Mouse (Mus musculus) hindbrain, embryonic 11.5 days (tissue): ENCODE measurements around the gene Cops4. TPM values are rescaled to one million over a fixed set of nuclear protein-coding genes. Genes with fewer than 3 reads are reported as not detected.

Experiments used
- ATAC-seq: fragments of 200-750 bp; cut with Nextera tagmentation; 2 replicates; pipeline ENCODE4 v1.8.0; 2017; ENCODE audit warnings: mild to moderate bottlenecking, moderate TSS enrichment, moderate library complexity; ENCODE audit not compliant: low FRiP score
- DNase-seq: peaks from one replicate; pipeline ENCODE4 v3.0.0-alpha.2; 2015; ENCODE audit warnings: low spot score
- H3K27ac ChIP-seq: fragments of 300-500 bp; sonication (generic); 2 replicates; pipeline ENCODE4 v1.5.1; 2014; ENCODE audit warnings: mild to moderate bottlenecking, low read depth, low read length
- H3K27me3 ChIP-seq: fragments of 300-500 bp; sonication (generic); 2 replicates; pipeline ENCODE4 v1.6.1; 2014; ENCODE audit warnings: mild to moderate bottlenecking, low read length, moderate library complexity, mixed read lengths; ENCODE audit not compliant: control insufficient read depth, insufficient read depth
- H3K36me3 ChIP-seq: fragments of 300-500 bp; sonication (generic); 2 replicates; pipeline ENCODE4 v1.6.1; 2014; ENCODE audit warnings: mild to moderate bottlenecking, low read length, moderate library complexity, mixed read lengths; ENCODE audit not compliant: control insufficient read depth, insufficient read depth
- H3K4me1 ChIP-seq: fragments of 300-500 bp; sonication (generic); replicated peaks from 2 replicates; pipeline ENCODE4 v1.6.1; 2014; ENCODE audit warnings: low read length, mixed read lengths; ENCODE audit not compliant: control insufficient read depth, insufficient read depth
- H3K4me2 ChIP-seq: fragments of 300-500 bp; sonication (generic); replicated peaks from 2 replicates; pipeline ENCODE4 v1.6.1; 2014; ENCODE audit warnings: mild to moderate bottlenecking, low read depth, low read length
- H3K4me3 ChIP-seq: fragments of 300-500 bp; sonication (generic); 2 replicates; pipeline ENCODE4 v1.5.1; 2014; ENCODE audit warnings: low read depth, low read length
- H3K9ac ChIP-seq: fragments of 300-500 bp; sonication (generic); 2 replicates; pipeline ENCODE4 v1.6.1; 2014; ENCODE audit warnings: low read depth, low read length
- H3K9me3 ChIP-seq: fragments of 300-500 bp; sonication (generic); 2 replicates; pipeline ENCODE4 v1.6.1; 2016; ENCODE audit warnings: low read length; ENCODE audit not compliant: control insufficient read depth
- WGBS: fragments of 180-500 bp; shearing (Covaris S2); extraction: QIAGEN DNeasy Blood & Tissue Kit; methylation state at CpG from one replicate; pipeline ENCODE4 v1.1.7; 2014; 5-methylcytosine and 5-hydroxymethylcytosine counted together
- polyA plus RNA-seq: library from polyadenylated mRNA; unstranded; fragments of >200 nt; fragmentation: Nextera tagmentation; extraction: Ambion mirVana; gene quantifications from 2 replicates; pipeline ENCODE4 v1.2.1, GENCODE M21; 2014

The Cops4 gene
- polyA plus RNA-seq, 1 experiment from 2014 or later: 229 TPM

DNA sequence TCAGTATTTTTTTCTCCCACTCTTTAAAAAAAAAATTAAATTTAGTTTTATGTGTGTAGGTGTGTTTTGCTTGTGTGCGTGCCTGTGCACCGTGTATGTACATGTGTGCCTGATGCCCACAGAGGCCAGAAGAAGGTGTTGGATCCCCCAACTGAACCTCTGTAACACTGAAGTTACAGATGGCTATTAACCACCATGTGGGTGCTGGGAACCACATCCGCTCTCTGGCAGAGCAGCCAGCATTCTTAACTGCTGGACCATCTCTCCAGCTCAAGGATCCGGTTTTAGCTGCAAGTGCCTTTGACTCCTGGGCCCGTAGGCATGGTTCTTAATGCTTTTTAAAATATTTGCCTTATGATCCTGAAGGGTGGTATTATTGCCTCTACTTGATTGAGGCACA, 55.1 kb downstream of the Cops4 start:
- no peak overlapping the region for H3K9ac ChIP-seq
- no peak overlapping the region for H3K4me2 ChIP-seq
- no peaks in the 10 kb centered on the region for H3K4me1 ChIP-seq
- WGBS: 90% methylated on average over 5 of the region's 5 CpGs
- H3K27ac ChIP-seq: no peak overlapping the region
- no peaks in the 10 kb centered on the region for H3K27me3 ChIP-seq
- no peak for ATAC-seq
- H3K36me3 ChIP-seq: no peaks in the 10 kb centered on the region
- no peak overlapping the region for H3K4me3 ChIP-seq
- H3K9me3 ChIP-seq: no peaks in the 10 kb centered on the region
- DNase-seq: no peak

DNA sequence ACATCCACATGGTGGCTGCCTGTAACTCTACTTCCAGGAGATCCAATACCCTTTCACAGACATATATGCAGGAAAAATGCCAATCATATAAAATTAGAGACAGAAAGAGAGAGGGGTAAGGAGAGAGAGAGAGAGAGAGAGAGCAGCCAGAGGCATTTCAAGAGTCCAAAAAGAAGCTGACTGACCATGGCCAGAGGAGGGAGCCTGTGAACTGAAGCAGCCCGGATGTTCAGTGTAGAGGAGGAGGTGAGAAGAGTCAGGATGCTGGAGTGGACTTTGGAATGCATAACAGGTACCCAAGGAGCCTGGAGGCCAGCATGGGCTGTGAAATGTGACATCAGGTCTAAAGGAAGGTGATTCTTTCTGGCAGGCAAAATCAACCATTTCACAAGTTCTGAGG, 56.7 kb downstream of the Cops4 start:
- Histone ChIP-seq H3K9ac (no peak overlapping the region), H3K9me3 (no peaks in the 10 kb centered on the region), H3K27ac (no peak overlapping the region), H3K4me2 (no peak overlapping the region), H3K4me1 (no peaks in the 10 kb centered on the region), H3K36me3 (no peaks in the 10 kb centered on the region), H3K4me3 (no peak overlapping the region), H3K27me3 (no peaks in the 10 kb centered on the region)
- WGBS: 68% methylated on average over 1 of the region's 1 CpGs
- DNase-seq: no peak
- no peak for ATAC-seq

DNA sequence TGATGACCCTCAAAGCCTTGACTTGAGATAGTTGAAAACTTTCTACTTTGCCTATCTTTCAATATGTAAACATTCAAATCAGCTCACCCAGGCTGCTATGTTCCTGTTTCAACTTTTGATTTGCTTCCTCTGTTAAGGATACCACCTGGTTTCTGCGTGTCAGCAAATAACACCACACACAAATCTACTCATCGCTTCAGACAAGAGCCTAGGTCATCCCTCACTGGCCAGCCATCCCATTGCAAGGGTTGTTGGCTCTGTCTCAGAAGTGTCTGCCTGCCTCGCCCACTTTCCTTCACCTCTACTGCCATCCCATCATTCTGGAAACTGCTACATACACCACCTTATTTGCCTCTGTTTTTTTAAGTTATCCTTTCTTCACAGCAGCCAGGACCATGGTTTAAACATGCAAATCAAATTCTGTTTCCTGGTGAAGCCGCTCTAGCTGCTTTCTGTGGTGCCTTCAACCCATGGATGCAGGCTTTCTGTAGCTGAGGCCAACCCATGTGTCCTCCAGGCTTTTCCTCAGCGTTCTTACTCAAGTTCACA, 60.8 kb downstream of the Cops4 start:
- no peak overlapping the region for H3K9ac ChIP-seq

DNA sequence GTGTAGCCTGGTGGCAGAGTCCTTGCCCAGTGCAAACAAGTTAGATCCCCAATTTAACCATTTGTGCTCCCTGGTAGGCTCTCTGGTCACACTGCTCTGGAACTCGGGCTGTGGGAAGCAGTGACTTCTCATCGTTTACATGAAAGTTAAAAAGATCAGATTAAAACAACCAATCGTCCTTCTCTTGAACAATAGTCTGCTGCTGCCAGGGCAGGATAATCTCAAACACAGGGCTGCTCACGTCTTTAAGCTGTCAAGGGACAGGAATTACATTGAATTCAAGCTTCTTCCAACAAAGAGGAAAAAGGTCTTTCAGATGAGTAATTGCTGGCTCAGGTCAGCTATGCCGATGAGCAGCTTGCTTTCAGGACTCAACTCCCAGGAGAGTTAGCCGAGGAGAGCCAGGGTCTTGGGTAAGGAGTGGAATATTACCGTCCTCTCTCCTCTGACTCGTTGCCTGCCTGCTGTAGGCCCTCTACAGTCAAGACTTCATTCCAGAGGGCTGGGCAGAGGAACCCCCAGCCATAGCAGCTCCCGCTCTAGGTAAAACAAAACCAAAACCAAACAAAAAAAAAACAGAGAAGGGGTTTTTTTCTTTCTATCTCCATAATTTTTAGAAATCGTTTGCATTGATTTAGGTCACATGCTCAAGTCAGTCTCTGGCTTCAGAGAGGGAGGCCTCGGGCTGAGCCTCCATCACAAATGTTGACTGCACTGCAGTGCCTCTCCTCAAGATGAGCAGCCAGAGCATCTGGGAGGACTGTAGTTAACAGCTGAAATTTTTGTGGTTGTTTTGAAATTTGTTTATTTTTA, 63.7 kb downstream of the Cops4 start:
- H3K36me3 ChIP-seq: no peaks in the 10 kb centered on the region
- no peak overlapping the region for H3K4me2 ChIP-seq
- WGBS: 70% methylated on average over 11 of the region's 11 CpGs
- no peak for DNase-seq
- H3K4me1 ChIP-seq: no peaks in the 10 kb centered on the region
- H3K27ac ChIP-seq: no peak overlapping the region
- H3K9me3 ChIP-seq: no peaks in the 10 kb centered on the region
- H3K9ac ChIP-seq: no peak overlapping the region
- no peaks in the 10 kb centered on the region for H3K27me3 ChIP-seq
- ATAC-seq: no peak
- H3K4me3 ChIP-seq: no peak overlapping the region

More for the DNA sequence above, 60.8 kb downstream of the Cops4 start:
- Histone ChIP-seq H3K4me1 (no peaks in the 10 kb centered on the region), H3K27ac (no peak overlapping the region), H3K36me3 (no peaks in the 10 kb centered on the region), H3K27me3 (no peaks in the 10 kb centered on the region), H3K4me3 (no peak overlapping the region), H3K9me3 (no peaks in the 10 kb centered on the region), H3K4me2 (no peak overlapping the region)
- ATAC-seq: no peak
- DNase-seq: no peak
- 85% methylated on average over 5 of the region's 5 CpGs for whole genome bisulfite sequencing

DNA sequence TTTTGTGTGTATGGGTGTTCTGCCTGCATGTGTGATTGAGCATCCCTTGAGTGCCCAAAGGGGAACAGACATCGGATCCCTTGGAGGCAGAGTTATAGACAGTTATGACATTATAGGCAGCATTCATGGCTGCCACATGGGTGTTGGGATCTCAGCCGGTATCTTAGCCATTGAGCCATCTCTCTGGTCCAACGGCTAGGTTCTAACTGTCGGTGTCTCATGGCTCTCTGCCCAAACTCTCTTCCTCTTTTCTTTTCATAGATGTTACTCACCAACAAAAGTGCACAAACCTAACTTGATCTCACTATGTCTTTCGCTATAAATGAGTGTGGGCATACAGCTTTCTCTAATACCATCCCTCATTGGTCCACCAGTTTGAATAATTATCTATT, 64.3 kb downstream of the Cops4 start:
- no peaks in the 10 kb centered on the region for H3K4me1 ChIP-seq
- no peaks in the 10 kb centered on the region for H3K36me3 ChIP-seq
- H3K4me3 ChIP-seq: no peak overlapping the region
- no peak overlapping the region for H3K27ac ChIP-seq
- WGBS: 90% methylated on average over 5 of the region's 5 CpGs
- H3K4me2 ChIP-seq: no peak overlapping the region
- H3K9ac ChIP-seq: no peak overlapping the region
- H3K27me3 ChIP-seq: no peaks in the 10 kb centered on the region
- H3K9me3 ChIP-seq: no peaks in the 10 kb centered on the region
- DNase-seq (no peak), ATAC-seq (no peak)

DNA sequence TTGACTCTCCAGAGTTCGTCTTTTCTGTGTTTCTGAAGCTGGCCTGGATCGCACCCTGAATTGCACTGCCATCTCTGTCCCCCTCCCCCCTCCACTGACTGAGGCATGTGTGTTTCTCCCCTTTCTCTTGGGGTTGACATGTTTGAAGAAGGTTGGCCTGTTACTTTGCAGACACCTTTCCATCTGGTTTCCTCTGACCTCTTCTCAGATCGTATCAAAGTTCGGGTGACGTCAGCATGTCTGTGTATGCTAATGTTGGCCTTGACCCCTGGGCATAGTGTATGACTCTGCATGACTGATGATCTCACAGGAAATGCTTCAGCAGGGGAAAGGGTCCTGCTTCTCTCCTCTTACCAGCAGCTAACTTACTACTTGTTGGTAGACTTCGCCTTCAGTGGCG, 65.0 kb downstream of the Cops4 start:
- no peaks in the 10 kb centered on the region for H3K9me3 ChIP-seq
- no peak overlapping the region for H3K4me3 ChIP-seq
- no peak for ATAC-seq
- H3K27me3 ChIP-seq: no peaks in the 10 kb centered on the region
- no peak overlapping the region for H3K9ac ChIP-seq
- H3K4me1 ChIP-seq: no peaks in the 10 kb centered on the region
- 84% methylated on average over 7 of the region's 7 CpGs for WGBS
- no peak overlapping the region for H3K27ac ChIP-seq
- H3K4me2 ChIP-seq: no peak overlapping the region
- H3K36me3 ChIP-seq: no peaks in the 10 kb centered on the region
- DNase-seq: no peak

DNA sequence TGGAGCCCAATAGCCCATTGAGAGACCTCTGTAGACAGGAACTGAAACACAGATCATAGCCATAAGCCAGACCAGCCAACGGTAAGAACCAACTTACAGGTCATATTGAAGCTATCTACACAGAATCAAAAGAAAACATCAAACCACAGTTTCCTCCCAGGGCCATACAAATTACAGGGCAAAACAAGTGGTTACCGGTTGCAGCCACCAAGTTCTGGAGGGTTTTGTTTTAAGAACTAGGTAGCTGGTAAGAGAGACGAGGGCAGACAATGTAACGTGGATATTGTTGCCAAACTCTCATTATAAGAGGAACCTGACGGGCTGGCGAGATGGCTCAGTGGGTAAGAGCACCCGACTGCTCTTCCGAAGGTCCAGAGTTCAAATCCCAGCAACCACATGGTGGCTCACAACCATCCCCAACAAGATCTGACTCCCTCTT, 67.1 kb downstream of the Cops4 start:
- H3K9me3 ChIP-seq: no peaks in the 10 kb centered on the region
- DNase-seq (no peak), ATAC-seq (no peak)
- no peak overlapping the region for H3K9ac ChIP-seq
- no peak overlapping the region for H3K4me3 ChIP-seq
- no peak overlapping the region for H3K4me2 ChIP-seq
- no peaks in the 10 kb centered on the region for H3K36me3 ChIP-seq
- WGBS: 92% methylated on average over 8 of the region's 8 CpGs
- H3K27me3 ChIP-seq: no peaks in the 10 kb centered on the region
- H3K4me1 ChIP-seq: no peaks in the 10 kb centered on the region
- no peak overlapping the region for H3K27ac ChIP-seq

DNA sequence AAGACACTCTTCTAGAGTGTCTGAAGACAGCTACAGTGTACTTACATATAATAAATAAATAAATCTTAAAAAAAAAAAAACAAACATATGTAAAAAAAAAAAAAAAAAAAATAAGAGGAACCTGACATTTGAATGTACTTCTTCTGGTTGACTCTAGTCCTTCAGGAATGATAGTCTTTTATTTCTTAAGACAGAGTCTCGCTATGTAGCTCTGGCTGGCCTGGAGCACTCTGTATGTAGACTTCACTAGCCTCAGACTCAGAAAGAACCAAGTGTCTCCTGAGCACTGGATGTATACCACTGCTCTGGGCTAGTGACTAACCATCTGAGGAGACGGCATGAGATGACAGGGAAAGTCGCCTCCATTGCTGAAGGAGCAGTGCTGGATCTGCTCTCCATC, 67.5 kb downstream of the Cops4 start:
- no peaks in the 10 kb centered on the region for H3K27me3 ChIP-seq
- 83% methylated on average over 3 of the region's 3 CpGs for WGBS
- ATAC-seq (no peak), DNase-seq (no peak)
- H3K9ac ChIP-seq: no peak overlapping the region
- H3K9me3 ChIP-seq: no peaks in the 10 kb centered on the region
- no peaks in the 10 kb centered on the region for H3K36me3 ChIP-seq
- H3K27ac ChIP-seq: no peak overlapping the region
- H3K4me3 ChIP-seq: no peak overlapping the region
- H3K4me2 ChIP-seq: no peak overlapping the region
- H3K4me1 ChIP-seq: no peaks in the 10 kb centered on the region

DNA sequence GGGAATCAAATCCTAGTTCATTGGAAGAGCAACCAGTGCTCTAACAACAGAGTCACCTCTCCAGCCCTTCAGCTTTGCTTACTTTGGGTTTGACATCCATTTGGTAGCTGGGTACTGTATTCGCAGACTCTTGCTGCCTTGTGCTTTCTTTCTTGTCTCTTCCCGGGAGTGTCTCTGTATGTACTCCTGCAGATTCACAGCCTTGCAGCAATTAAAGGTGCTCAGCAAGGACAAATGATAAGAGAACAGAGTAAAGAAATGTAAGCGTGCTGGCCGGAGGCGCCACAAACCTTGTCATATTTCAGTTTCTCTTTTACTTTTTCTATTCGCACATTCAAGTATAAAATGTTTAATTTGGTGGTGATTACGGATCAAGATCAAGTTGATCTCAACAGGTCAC, 69.0 kb downstream of the Cops4 start:
- no peaks in the 10 kb centered on the region for H3K9me3 ChIP-seq
- 95% methylated on average over 7 of the region's 7 CpGs for WGBS
- ATAC-seq (no peak), DNase-seq (no peak)
- H3K4me3 ChIP-seq: no peak overlapping the region
- H3K9ac ChIP-seq: no peak overlapping the region
- no peak overlapping the region for H3K27ac ChIP-seq
- H3K36me3 ChIP-seq: no peaks in the 10 kb centered on the region
- H3K4me2 ChIP-seq: no peak overlapping the region
- H3K4me1 ChIP-seq: no peaks in the 10 kb centered on the region
- H3K27me3 ChIP-seq: no peaks in the 10 kb centered on the region
